8 mouse cellular contexts compared by ENCODE assay signal in genomic region chr7:135668852-135669739, GRCm38 (mm10). TPM values are rescaled to one million over a fixed set of nuclear protein-coding genes. Genes with fewer than 3 reads are reported as not detected.
DNase-seq lines count a peak whose midpoint lies in the region; ATAC-seq lines count a peak whose summit lies in the region.

No protein-coding gene starts in this region.

- no peak overlapping the region for H3K4me2 ChIP-seq in hindbrain, embryonic 11.5 days (replicated peaks; ENCODE audit: low read depth, low read length)

- no peak overlapping the region for H3K27ac ChIP-seq in hindbrain, embryonic 11.5 days (ENCODE audit: low read depth, low read length)

- 37% methylated on average over 16 of the region's 16 CpGs for WGBS in hindbrain, embryonic 11.5 days

- no peaks in the 10 kb centered on the region for H3K27me3 ChIP-seq in hindbrain, embryonic 11.5 days (ENCODE audit: control insufficient read depth, insufficient read depth, low read length)

- intact Hi-C loops in heart, postnatal 25 days (cut with DNase I) = no loop called here

- no peaks in the 10 kb centered on the region for H3K9me3 ChIP-seq in hindbrain, embryonic 11.5 days (ENCODE audit: control insufficient read depth, low read length)

- no peaks in the 10 kb centered on the region for H3K4me1 ChIP-seq in hindbrain, embryonic 11.5 days (replicated peaks; ENCODE audit: control insufficient read depth, insufficient read depth, low read length)

- H3K9ac ChIP-seq in hindbrain, embryonic 11.5 days (ENCODE audit: low read depth, low read length) = no peak overlapping the region

- DNase-seq in heart, adult 11 months = peak; percentile 95
- no peak for DNase-seq in heart, postnatal 25 days (ENCODE audit: low spot score)
- DNase-seq in adrenal gland, postnatal 36 days = peak; percentile 42 to 68
- peak; percentile 84 for DNase-seq in hindbrain, embryonic 11.5 days (ENCODE audit: low spot score)
- DNase-seq in layer of hippocampus, adult 9-11 months = peak; percentile 64
- DNase-seq in skeletal muscle tissue, adult 2 months (ENCODE audit: low read depth, low spot score) = peak; percentile 45

- ATAC-seq in erythroblast, adult 5-6 weeks (replicated peaks; ENCODE audit: low FRiP score, poor library complexity, severe bottlenecking) = peak; percentile 68
- 0 out of 2 replicates have a peak, but pooled peaks have one; percentile 33 for ATAC-seq in hindbrain, embryonic 11.5 days (ENCODE audit: low FRiP score)
- peak; percentile 47 for ATAC-seq in megakaryocyte, adult 5-6 weeks (ENCODE audit: poor library complexity, severe bottlenecking)

- H3K36me3 ChIP-seq in hindbrain, embryonic 11.5 days (ENCODE audit: control insufficient read depth, insufficient read depth, low read length) = no peaks in the 10 kb centered on the region

- H3K4me3 ChIP-seq in hindbrain, embryonic 11.5 days (ENCODE audit: low read depth, low read length) = no peak overlapping the region

RNA-seq across cellular contexts. Expression of gene Mki67, which starts 47.1 kb away (rescaled TPM):
- 1 to 10 TPM; 2.5 to 3.6 TPM for total RNA-seq in heart, postnatal 25 days (2021)
- total RNA-seq in adrenal gland, postnatal 36 days (2021) = 10 to 100 TPM in 1 of 2 experiments, 1 to 10 TPM in 1; 9.3 to 10.4 TPM
- total RNA-seq in erythroblast, adult 5-6 weeks (2015; ENCODE audit: low replicate concordance) = 808 and 979 TPM in 2 replicates
- total RNA-seq in erythroblast, adult 5-6 weeks (2017; ENCODE audit: low replicate concordance) = 1,323 and 1,353 TPM in 2 replicates
- polyA plus RNA-seq in hindbrain, embryonic 11.5 days (2014; fragmentation: Nextera tagmentation; extraction: Ambion mirVana) = 49.7 and 57.5 TPM in 2 replicates
- total RNA-seq in megakaryocyte, adult 5-6 weeks (2015) = 558 and 564 TPM in 2 replicates
- total RNA-seq in megakaryocyte, adult 5-6 weeks (2017) = 458 and 547 TPM in 2 replicates

Comparison
In these comparisons a context has a peak if more than half of its experiments do, and no peak if none do; other contexts are left out.
1. RNA of gene Mki67, which starts 47.1 kb away (total RNA-seq): 808 to 1,353 TPM in erythroblast, adult 5-6 weeks and 458 to 564 TPM in megakaryocyte, adult 5-6 weeks; 9.3 to 10.4 TPM in adrenal gland, postnatal 36 days and 2.5 to 3.6 TPM in heart, postnatal 25 days; every median in the first group is over 10 times any median in the second.
2. Peak in every context shown above with its lines, with median percentiles within 50 percentile points of each other: ATAC-seq.